Mouse (Mus musculus) adrenal gland, postnatal 36 days (tissue): ENCODE data around the gene Anxa11. TPM values are rescaled to one million over a fixed set of nuclear protein-coding genes. Genes with fewer than 3 reads are reported as not detected.
"Not testable (repeated sequence)": the region's sequence is repeated elsewhere in the genome, so short reads cannot be mapped to it uniquely, and the experiment has no call there.

ENCODE experiments used
- DNase-seq, 2 experiments: peaks; one replicate each; pipeline ENCODE4 v3.0.0; 2021; ENCODE audit warnings: mixed read lengths in 1 of 2
- long read RNA-seq, 2 experiments: library from polyadenylated mRNA; stranded (forward); transcript quantifications; one replicate each; pipeline ENCODE4 v2.0.0; 2021; ENCODE audit warnings: borderline sequencing depth in 2 of 2
- total RNA-seq, 2 experiments: library from RNA; stranded (reverse); gene quantifications; 2 replicates each; pipeline ENCODE4 v1.2.3; 2021

Anxa11 gene
- 10 to 100 TPM; 57.8 to 84.4 TPM for total RNA-seq
- long read RNA-seq, experiment 1, transcript Anxa11-201 (15 exons, 2,394 nt): major isoform, 64 of 89 reads
- long read RNA-seq, experiment 1, partial matches to known transcripts: 21 of 89 reads
- long read RNA-seq, experiment 1, other reads (novel, unspliced or antisense): 4 of 89 reads
- long read RNA-seq, experiment 2, transcript Anxa11-201 (15 exons, 2,394 nt): major isoform, 29 of 34 reads
- long read RNA-seq, experiment 2, partial matches to known transcripts: 3 of 34 reads
- long read RNA-seq, experiment 2, other reads (novel, unspliced or antisense): 2 of 34 reads

- peak; percentile 92 to 94 for DNase-seq
Measured at GRCm38 (mm10) chr14:25841991-25842687, at the start of gene Anxa11. Anxa11 (plus strand) TSS chr14:25842156.

- DNase-seq: no peak
Measured at GRCm38 (mm10) chr14:25794331-25794730, 47.6 kb upstream of the Anxa11 start.

GRCm38 (mm10) chr14:25795067-25795466 is 46.9 kb upstream of the Anxa11 start:
- DNase-seq: no peak

GRCm38 (mm10) chr14:25795561-25796174 is 46.3 kb upstream of the Anxa11 start:
- peak; percentile 28 to 70 for DNase-seq

GRCm38 (mm10) chr14:25796619-25797018 is 45.3 kb upstream of the Anxa11 start:
- DNase-seq: no peak

GRCm38 (mm10) chr14:25800166-25800960 is 41.6 kb upstream of the Anxa11 start:
- peak; percentile 80 to 88 for DNase-seq

GRCm38 (mm10) chr14:25802511-25802910 is 39.4 kb upstream of the Anxa11 start:
- DNase-seq: no peak

- DNase-seq: no peak
Measured at GRCm38 (mm10) chr14:25803246-25803809, 38.6 kb upstream of the Anxa11 start.

GRCm38 (mm10) chr14:25805871-25806270 is 36.1 kb upstream of the Anxa11 start:
- peak; percentile 40 to 70 for DNase-seq

- DNase-seq: no peak
Measured at GRCm38 (mm10) chr14:25806561-25806960, 35.4 kb upstream of the Anxa11 start.

GRCm38 (mm10) chr14:25811026-25811425 is 30.9 kb upstream of the Anxa11 start:
- DNase-seq: not testable (repeated sequence)

- DNase-seq: no peak
Measured at GRCm38 (mm10) chr14:25814140-25814539, 27.8 kb upstream of the Anxa11 start.

- DNase-seq: peak; percentile 74 to 80
Measured at GRCm38 (mm10) chr14:25816416-25816815, 25.5 kb upstream of the Anxa11 start.

GRCm38 (mm10) chr14:25822584-25822983 is 19.4 kb upstream of the Anxa11 start:
- DNase-seq: no peak

- DNase-seq: no peak
Measured at GRCm38 (mm10) chr14:25824995-25825394, 17.0 kb upstream of the Anxa11 start.

GRCm38 (mm10) chr14:25825880-25826626 is 15.9 kb upstream of the Anxa11 start:
- DNase-seq: no peak

- DNase-seq: no peak
Measured at GRCm38 (mm10) chr14:25826866-25827265, 15.1 kb upstream of the Anxa11 start.

GRCm38 (mm10) chr14:25831332-25831731 is 10.6 kb upstream of the Anxa11 start:
- no peak for DNase-seq

- DNase-seq: peak; percentile 57 to 80
Measured at GRCm38 (mm10) chr14:25832301-25832700, 9.7 kb upstream of the Anxa11 start.

GRCm38 (mm10) chr14:25838411-25838810 is 3.5 kb upstream of the Anxa11 start:
- no peak for DNase-seq

- peak; percentile 40 to 53 for DNase-seq
Measured at GRCm38 (mm10) chr14:25839791-25840190, 2.2 kb upstream of the Anxa11 start.
